Mouse (Mus musculus) forebrain, embryonic 15.5 days (tissue): ENCODE data around the gene Parp11. TPM values are rescaled to one million over a fixed set of nuclear protein-coding genes. Genes with fewer than 3 reads are reported as not detected.

Experiments used
- ATAC-seq: fragments of 200-750 bp; cut with Nextera tagmentation; replicated peaks from 2 replicates; pipeline ENCODE4 v1.8.0; 2017; ENCODE audit warnings: mild to moderate bottlenecking, moderate TSS enrichment, moderate library complexity
- H3K27ac ChIP-seq: fragments of 300-500 bp; sonication (generic); replicated peaks from 2 replicates; pipeline ENCODE4 v1.5.1; 2015; ENCODE audit warnings: mild to moderate bottlenecking, inconsistent platforms
- H3K27me3 ChIP-seq: fragments of 300-500 bp; sonication (generic); 2 replicates; pipeline ENCODE4 v1.6.1; 2015; ENCODE audit warnings: inconsistent platforms
- H3K36me3 ChIP-seq: fragments of 300-500 bp; sonication (generic); 2 replicates; pipeline ENCODE4 v1.6.1; 2015; ENCODE audit warnings: mild to moderate bottlenecking, inconsistent platforms
- H3K4me1 ChIP-seq: fragments of 300-500 bp; sonication (generic); 2 replicates; pipeline ENCODE4 v1.6.1; 2015; ENCODE audit warnings: inconsistent platforms
- H3K4me2 ChIP-seq: fragments of 300-500 bp; sonication (generic); replicated peaks from 2 replicates; pipeline ENCODE4 v1.6.1; 2015; ENCODE audit warnings: mild to moderate bottlenecking, inconsistent platforms
- H3K4me3 ChIP-seq: fragments of 300-500 bp; sonication (generic); 2 replicates; pipeline ENCODE4 v1.5.1; 2015; ENCODE audit warnings: mild to moderate bottlenecking, inconsistent platforms
- H3K9ac ChIP-seq: fragments of 300-500 bp; sonication (generic); replicated peaks from 2 replicates; pipeline ENCODE4 v1.6.1; 2015; ENCODE audit warnings: mild to moderate bottlenecking, inconsistent platforms
- H3K9me3 ChIP-seq: fragments of 300-500 bp; sonication (generic); 2 replicates; pipeline ENCODE4 v1.6.1; 2016; ENCODE audit warnings: inconsistent platforms
- WGBS: fragments of 180-500 bp; shearing (Covaris S2); methylation state at CpG from one replicate; pipeline ENCODE4 v1.1.7; 2015; ENCODE audit warnings: mixed read lengths; 5-methylcytosine and 5-hydroxymethylcytosine counted together
- polyA plus RNA-seq: library from polyadenylated mRNA; unstranded; fragments of >200 nt; fragmentation: Nextera tagmentation; extraction: Ambion mirVana; gene quantifications from 2 replicates; pipeline ENCODE4 v1.2.1, GENCODE M21; 2015

Gene Parp11
- polyA plus RNA-seq, 1 experiment from 2014 or later, result 82.1 TPM

DNA sequence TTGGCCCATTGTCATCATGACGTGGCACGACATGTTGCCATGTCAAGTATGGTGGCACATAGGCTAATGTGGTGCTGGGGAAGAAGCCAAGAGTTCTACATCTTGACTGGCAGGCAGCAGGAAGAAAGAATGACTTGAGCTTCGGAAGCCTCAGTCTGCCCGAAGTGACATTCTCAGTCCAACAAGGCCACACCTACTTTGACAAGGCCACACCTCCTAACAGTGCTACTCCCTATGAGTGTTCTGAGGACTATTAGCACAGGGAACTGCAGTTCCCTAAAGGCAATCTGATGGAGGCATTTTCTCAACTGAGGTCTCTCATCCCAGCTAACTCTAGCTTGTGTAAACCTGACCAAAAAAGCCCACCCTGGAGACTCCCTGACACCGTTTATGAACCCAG lies 93.0 kb downstream of the Parp11 start:
- WGBS, result 64% methylated on average over 5 of the region's 5 CpGs
- no peak for ATAC-seq

DNA sequence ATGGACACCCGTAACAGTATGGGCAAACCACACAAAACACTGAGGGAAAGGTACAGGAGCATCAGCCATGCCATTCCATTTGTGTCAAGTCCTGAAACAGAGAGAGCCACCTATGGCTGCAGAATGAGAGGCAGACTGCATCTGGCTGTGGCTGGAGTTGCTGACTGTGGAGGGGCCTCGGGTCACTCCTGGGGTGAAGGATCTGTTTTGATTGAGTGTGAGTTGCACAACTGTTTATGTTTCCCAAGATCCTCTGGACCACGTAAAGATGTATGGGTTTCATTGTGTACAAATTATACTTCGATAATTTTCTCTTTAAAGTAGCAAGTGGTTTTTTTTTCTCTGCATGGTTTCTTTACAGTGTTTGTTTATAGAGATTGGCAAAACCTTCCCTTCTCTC lies 93.9 kb downstream of the Parp11 start:
- no peak overlapping the region for H3K27ac ChIP-seq
- no peak overlapping the region for H3K9ac ChIP-seq
- no peak overlapping the region for H3K4me2 ChIP-seq
- peaks cover 3% of the 10 kb centered on the region; the same call in 1 of the 2 replicates for H3K27me3 ChIP-seq
- no peaks in the 10 kb centered on the region for H3K4me1 ChIP-seq
- H3K36me3 ChIP-seq, result no peaks in the 10 kb centered on the region
- no peaks in the 10 kb centered on the region for H3K9me3 ChIP-seq
- no peak overlapping the region for H3K4me3 ChIP-seq
- WGBS, result 81% methylated on average over 4 of the region's 4 CpGs
- ATAC-seq, result no peak

More for the DNA sequence above, 93.0 kb downstream of the Parp11 start:
- H3K27ac ChIP-seq, result no peak overlapping the region
- H3K4me2 ChIP-seq, result no peak overlapping the region
- H3K4me1 ChIP-seq, result no peaks in the 10 kb centered on the region
- H3K9ac ChIP-seq, result no peak overlapping the region
- no peaks in the 10 kb centered on the region for H3K9me3 ChIP-seq
- no peaks in the 10 kb centered on the region for H3K36me3 ChIP-seq
- H3K27me3 ChIP-seq, result peaks cover 3% of the 10 kb centered on the region; the same call in 1 of the 2 replicates
- no peak overlapping the region for H3K4me3 ChIP-seq

DNA sequence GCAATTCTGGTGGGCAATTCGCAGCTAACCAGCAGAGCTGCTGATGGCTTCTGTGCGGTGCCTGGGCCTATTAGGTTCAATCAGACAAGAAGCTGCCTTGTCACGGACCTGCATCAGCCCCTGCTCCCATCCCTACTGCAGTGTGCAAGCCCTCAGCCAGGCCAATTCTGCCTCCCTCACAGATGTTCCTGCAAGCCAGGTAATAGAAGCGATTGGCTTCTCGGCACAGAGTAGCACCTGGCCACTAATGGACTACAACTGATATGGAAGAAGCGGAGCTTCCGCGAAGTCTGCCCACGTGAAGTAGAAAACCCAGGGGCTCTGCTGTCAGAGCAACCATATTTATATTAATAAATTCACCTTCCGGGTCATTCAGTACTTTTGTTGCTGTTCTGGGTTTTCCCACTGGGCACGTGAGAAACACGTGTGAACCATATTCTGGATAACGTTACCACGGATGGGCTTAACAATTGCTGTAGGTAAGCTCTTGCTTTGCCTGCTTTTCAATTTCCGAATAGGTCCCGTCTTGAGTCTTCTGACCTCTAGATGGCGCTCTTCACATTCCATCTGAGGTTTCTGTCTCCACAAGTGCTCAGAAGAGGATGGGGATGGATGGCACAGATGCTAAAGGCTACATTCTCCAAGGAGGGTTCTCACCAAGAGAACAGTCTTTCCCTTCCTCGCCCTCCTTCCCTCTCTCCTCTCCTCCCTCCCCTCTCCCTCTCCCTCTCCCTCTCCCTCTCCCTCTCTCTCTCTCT lies 95.2 kb downstream of the Parp11 start:
- Histone ChIP-seq H3K27me3 (peaks cover 3% of the 10 kb centered on the region; the same call in 1 of the 2 replicates), H3K9ac (no peak overlapping the region), H3K9me3 (no peaks in the 10 kb centered on the region), H3K36me3 (no peaks in the 10 kb centered on the region), H3K27ac (no peak overlapping the region), H3K4me2 (no peak overlapping the region), H3K4me1 (0 out of 2 replicates have a peak, but pooled peaks cover 5% of the 10 kb centered on the region), H3K4me3 (no peak overlapping the region)
- WGBS, result 39% methylated on average over 18 of the region's 18 CpGs
- ATAC-seq, result peak; percentile 81

Other genes with a start within 250 kb of the Parp11 start
- gene Cracr2a, start 114.5 kb downstream of the Parp11 start, polyA plus RNA-seq, result 0.13 and 0.31 TPM in 2 replicates